Mouse (Mus musculus) liver, adult 2 months (tissue): ENCODE measurements at regions not wholly inside any gene's neighbourhood (a gene's known extent, or its start where the extent isn't known, plus 50 kb on each side); places are given as distances from the start of the nearest gene placed in this dataset.
"Not testable (repeated sequence)": the region's sequence is repeated elsewhere in the genome, so short reads cannot be mapped to it uniquely, and the experiment has no call there.

Experiments used
- CTCF ChIP-seq: fragments of 200-500 bp; IDR thresholded peaks from 2 replicates; pipeline ENCODE4 v1.5.1; 2011; ENCODE audit warnings: low read depth, low read length, control low read depth
- POLR2A ChIP-seq: fragments of 200-500 bp; IDR thresholded peaks from 2 replicates; pipeline ENCODE4 v1.6.1; 2011; ENCODE audit warnings: low read length, control low read depth; ENCODE audit not compliant: insufficient read depth; ENCODE audit errors: extremely low read depth

GRCm38 (mm10) chr4:45613498-45613897 lies 81.2 kb upstream of the Shb start:
- not testable (repeated sequence) for TF ChIP-seq CTCF, POLR2A
